Mouse (Mus musculus) ES-E14 (cell line): ENCODE measurements around the gene Phldb2. TPM values are rescaled to one million over a fixed set of nuclear protein-coding genes. Genes with fewer than 3 reads are reported as not detected.

Experiments
- DNase-seq: peaks from one replicate; pipeline ENCODE4 v3.0.0-alpha.2; 2013; ENCODE audit warnings: low read depth, low spot score
- H3K27ac ChIP-seq: 2 replicates; pipeline ENCODE4 v1.5.1; 2012; ENCODE audit warnings: low read depth, mild to moderate bottlenecking, low read length, moderate library complexity, mixed read lengths; ENCODE audit not compliant: poor library complexity, insufficient read depth, severe bottlenecking
- H3K36me3 ChIP-seq: 2 replicates; pipeline ENCODE4 v1.6.1; 2012; ENCODE audit warnings: mild to moderate bottlenecking, low read length, moderate library complexity, mixed read lengths; ENCODE audit not compliant: control insufficient read depth, poor library complexity, insufficient read depth, severe bottlenecking
- H3K4me1 ChIP-seq, 2 experiments: fragments of 150-350 bp in 1 of 2; sonication (generic) in 1 of 2; 2 replicates each; pipeline ENCODE4 v1.6.1; 2012; ENCODE audit warnings: low read length in 2 of 2, mild to moderate bottlenecking in 1 of 2, mixed read lengths in 1 of 2; ENCODE audit not compliant: control insufficient read depth in 2 of 2, insufficient read depth in 2 of 2, poor library complexity in 1 of 2
- H3K4me3 ChIP-seq, 2 experiments: fragments of 150-350 bp in 1 of 2; sonication (generic) in 1 of 2; 2 replicates each; pipeline ENCODE4 v1.5.1; 2012; ENCODE audit warnings: low read length in 2 of 2, low read depth in 1 of 2, mild to moderate bottlenecking in 1 of 2, mixed read lengths in 1 of 2; ENCODE audit not compliant: insufficient read depth in 1 of 2, poor library complexity in 1 of 2, severe bottlenecking in 1 of 2
- H3K9ac ChIP-seq: 2 replicates; pipeline ENCODE4 v1.6.1; 2012; ENCODE audit warnings: low read depth, mild to moderate bottlenecking, low read length, mixed read lengths; ENCODE audit not compliant: poor library complexity, insufficient read depth, severe bottlenecking
- H3K9me3 ChIP-seq: fragments of 150-350 bp; sonication (generic); 2 replicates; pipeline ENCODE4 v1.6.1; 2012; ENCODE audit warnings: low read depth, mild to moderate bottlenecking, low read length; ENCODE audit not compliant: control insufficient read depth, insufficient read depth
- CHD2 ChIP-seq: IDR thresholded peaks from 2 replicates; pipeline ENCODE4 v1.6.1; 2014; ENCODE audit warnings: mild to moderate bottlenecking, low read depth, low read length, inconsistent platforms
- HCFC1 ChIP-seq: IDR thresholded peaks from 2 replicates; pipeline ENCODE4 v1.6.1; 2012; ENCODE audit warnings: low read length, inconsistent platforms, borderline replicate concordance; ENCODE audit not compliant: insufficient read depth
- MAFK ChIP-seq: IDR thresholded peaks from 2 replicates; pipeline ENCODE4 v1.6.1; 2014; ENCODE audit warnings: mild to moderate bottlenecking, low read depth, low read length, inconsistent platforms; ENCODE audit not compliant: insufficient read depth
- ZC3H11A ChIP-seq: IDR thresholded peaks from 2 replicates; pipeline ENCODE4 v1.6.1; 2012; ENCODE audit warnings: low read depth, mild to moderate bottlenecking, inconsistent platforms, low read length, borderline replicate concordance
- ZNF384 ChIP-seq: IDR thresholded peaks from 2 replicates; pipeline ENCODE4 v1.6.1; 2012; ENCODE audit warnings: low read depth, low read length, inconsistent platforms
- in situ Hi-C, 2 experiments: fragments of 600-800 bp; cut with MboI; formaldehyde crosslinking; loops; one replicate each; pipeline ENCODE4 v1.15.1; 2025; ENCODE audit warnings: low sequenced_read_pairs in 2 of 2, inconsistent platforms in 1 of 2; ENCODE audit not compliant: unreplicated experiment in 2 of 2
- total RNA-seq: library from RNA; depleted of rRNA; stranded (reverse); fragments of 300-350 nt; gene quantifications from 2 replicates; pipeline ENCODE4 v1.2.3, GENCODE M21; 2012

The Phldb2 gene
- total RNA-seq, 1 experiment, result 36.2 TPM

- Histone ChIP-seq H3K27ac (no peak overlapping the region), H3K9me3 (no peaks in the 10 kb centered on the region), H3K4me3 (peak overlapping the region; percentile 69 to 76), H3K9ac (peak overlapping the region; percentile 69), H3K4me1 (no peaks in the 10 kb centered on the region), H3K36me3 (no peaks in the 10 kb centered on the region)
- in situ Hi-C loops, result no loop called here
- DNase-seq, result peak; percentile 60
- TF ChIP-seq HCFC1, result no peak
Observed at GRCm38 (mm10) chr16:45844049-45844780, 109.2 kb downstream of the Phldb2 start.

DNA sequence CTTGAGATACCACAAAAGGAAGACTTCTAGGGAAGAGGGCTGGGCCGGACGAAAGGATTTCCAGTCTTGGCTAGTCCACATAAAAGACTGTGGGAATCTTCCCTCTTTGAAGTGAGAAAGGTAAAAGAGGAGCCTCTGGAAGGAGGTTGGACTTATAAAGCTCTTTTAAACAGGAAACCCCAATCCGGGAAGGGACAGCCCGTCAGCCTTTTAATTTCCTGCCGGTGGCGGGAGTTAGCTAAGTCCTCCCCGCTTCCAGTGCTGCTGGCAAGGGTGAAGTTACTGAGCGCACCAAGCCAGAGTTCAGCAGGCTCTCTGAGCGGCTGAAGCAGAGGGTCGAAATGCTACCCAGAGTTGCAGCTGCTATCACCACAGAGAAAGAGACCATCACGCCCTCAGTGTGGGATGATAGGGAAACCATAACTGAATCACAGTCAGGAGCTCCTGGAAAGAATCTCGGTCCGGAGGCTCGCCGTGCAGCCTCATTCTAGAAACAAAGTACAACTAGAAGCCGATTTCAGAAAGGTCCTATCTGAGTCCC lies 110.0 kb downstream of the Phldb2 start:
- Histone ChIP-seq H3K27ac (no peak overlapping the region), H3K9me3 (no peaks in the 10 kb centered on the region), H3K4me3 (peak overlapping the region; percentile 69 to 76), H3K9ac (peak overlapping the region; percentile 23; the same call in 1 of the 2 replicates), H3K4me1 (no peaks in the 10 kb centered on the region), H3K36me3 (no peaks in the 10 kb centered on the region)
- in situ Hi-C loops, result no loop called here
- peak; percentile 38 for DNase-seq
- TF ChIP-seq CHD2 (no peak), MAFK (no peak), ZC3H11A (no peak), HCFC1 (no peak), ZNF384 (no peak)

DNA sequence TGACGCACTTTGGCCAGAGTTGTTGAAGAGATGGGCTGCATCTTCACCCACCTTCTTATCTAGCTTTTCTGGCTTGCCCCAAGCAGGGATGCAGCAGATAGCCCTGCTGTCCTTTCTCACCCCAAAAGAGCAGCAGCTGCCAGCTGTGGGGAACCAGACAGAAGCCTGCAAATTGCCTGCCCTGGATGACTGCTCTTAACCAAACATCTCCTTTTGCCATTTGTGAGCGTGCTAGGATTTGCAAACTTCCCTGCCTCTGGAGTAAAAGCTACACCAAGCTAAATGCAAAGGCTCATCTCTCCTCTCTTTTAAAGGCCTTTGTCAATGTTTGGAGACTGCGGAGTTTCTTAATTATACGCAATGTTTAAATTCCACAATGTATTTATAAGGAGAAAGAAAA lies 111.0 kb downstream of the Phldb2 start:
- Histone ChIP-seq H3K9ac (no peak overlapping the region), H3K4me3 (no peak overlapping the region)
- in situ Hi-C loops, result no loop called here

DNA sequence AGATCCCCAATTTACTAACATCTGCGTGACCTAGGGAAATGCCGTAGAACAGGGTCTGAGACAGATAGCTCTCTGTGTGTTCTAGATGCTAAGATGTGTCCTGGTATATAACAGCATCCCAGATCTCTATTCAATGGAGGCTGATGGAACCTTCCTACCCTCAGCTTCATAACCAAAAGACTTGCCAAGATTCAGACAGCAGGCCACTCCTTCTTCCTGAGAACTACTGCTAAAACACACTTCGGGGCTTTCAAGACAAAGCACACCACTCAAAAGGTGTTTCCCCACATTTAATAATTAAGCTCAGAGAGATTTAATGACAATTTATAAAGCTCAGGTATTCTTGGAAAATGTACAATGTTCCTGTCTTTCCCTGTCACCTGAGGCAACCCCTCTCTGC lies 111.6 kb downstream of the Phldb2 start:
- in situ Hi-C loops, result no loop called here
- no peak overlapping the region for H3K4me3 ChIP-seq
- no peak for DNase-seq
- H3K27ac ChIP-seq, result no peak overlapping the region
- H3K9me3 ChIP-seq, result no peaks in the 10 kb centered on the region
- no peaks in the 10 kb centered on the region for H3K4me1 ChIP-seq
- no peak overlapping the region for H3K9ac ChIP-seq
- TF ChIP-seq MAFK (no peak), ZNF384 (no peak), CHD2 (no peak), HCFC1 (no peak), ZC3H11A (no peak)
- no peaks in the 10 kb centered on the region for H3K36me3 ChIP-seq

More for the DNA sequence above, 111.0 kb downstream of the Phldb2 start:
- H3K4me1 ChIP-seq, result no peaks in the 10 kb centered on the region
- H3K9me3 ChIP-seq, result no peaks in the 10 kb centered on the region
- H3K27ac ChIP-seq, result no peak overlapping the region
- TF ChIP-seq ZNF384, result no peak
- no peak for TF ChIP-seq CHD2
- TF ChIP-seq HCFC1, result no peak
- TF ChIP-seq ZC3H11A, result no peak
- TF ChIP-seq MAFK, result no peak
- H3K36me3 ChIP-seq, result no peaks in the 10 kb centered on the region
- no peak for DNase-seq

- no peak overlapping the region for H3K9ac ChIP-seq
- no peak overlapping the region for H3K4me3 ChIP-seq
- H3K36me3 ChIP-seq, result no peaks in the 10 kb centered on the region
- no peaks in the 10 kb centered on the region for H3K9me3 ChIP-seq
- TF ChIP-seq HCFC1 (no peak), MAFK (no peak), ZNF384 (no peak), ZC3H11A (no peak), CHD2 (no peak)
- in situ Hi-C loops, result no loop called here
- no peaks in the 10 kb centered on the region for H3K4me1 ChIP-seq
- no peak for DNase-seq
- no peak overlapping the region for H3K27ac ChIP-seq
Observed at GRCm38 (mm10) chr16:45841016-45841415, 112.4 kb downstream of the Phldb2 start.
